Mouse (Mus musculus) bone marrow, adult 2 months (tissue): ENCODE data around the gene Evpl.

Experiments used
- CTCF ChIP-seq: fragments of 200-500 bp; IDR thresholded peaks from 2 replicates; pipeline ENCODE4 v1.5.1; 2011; ENCODE audit warnings: low read length, control low read depth; ENCODE audit not compliant: control insufficient read depth, insufficient read depth
- POLR2A ChIP-seq: fragments of 200-500 bp; IDR thresholded peaks from 2 replicates; pipeline ENCODE4 v1.6.1; 2011; ENCODE audit warnings: low read depth, mild to moderate bottlenecking, control low read depth, low read length, borderline replicate concordance; ENCODE audit not compliant: control insufficient read depth

DNA sequence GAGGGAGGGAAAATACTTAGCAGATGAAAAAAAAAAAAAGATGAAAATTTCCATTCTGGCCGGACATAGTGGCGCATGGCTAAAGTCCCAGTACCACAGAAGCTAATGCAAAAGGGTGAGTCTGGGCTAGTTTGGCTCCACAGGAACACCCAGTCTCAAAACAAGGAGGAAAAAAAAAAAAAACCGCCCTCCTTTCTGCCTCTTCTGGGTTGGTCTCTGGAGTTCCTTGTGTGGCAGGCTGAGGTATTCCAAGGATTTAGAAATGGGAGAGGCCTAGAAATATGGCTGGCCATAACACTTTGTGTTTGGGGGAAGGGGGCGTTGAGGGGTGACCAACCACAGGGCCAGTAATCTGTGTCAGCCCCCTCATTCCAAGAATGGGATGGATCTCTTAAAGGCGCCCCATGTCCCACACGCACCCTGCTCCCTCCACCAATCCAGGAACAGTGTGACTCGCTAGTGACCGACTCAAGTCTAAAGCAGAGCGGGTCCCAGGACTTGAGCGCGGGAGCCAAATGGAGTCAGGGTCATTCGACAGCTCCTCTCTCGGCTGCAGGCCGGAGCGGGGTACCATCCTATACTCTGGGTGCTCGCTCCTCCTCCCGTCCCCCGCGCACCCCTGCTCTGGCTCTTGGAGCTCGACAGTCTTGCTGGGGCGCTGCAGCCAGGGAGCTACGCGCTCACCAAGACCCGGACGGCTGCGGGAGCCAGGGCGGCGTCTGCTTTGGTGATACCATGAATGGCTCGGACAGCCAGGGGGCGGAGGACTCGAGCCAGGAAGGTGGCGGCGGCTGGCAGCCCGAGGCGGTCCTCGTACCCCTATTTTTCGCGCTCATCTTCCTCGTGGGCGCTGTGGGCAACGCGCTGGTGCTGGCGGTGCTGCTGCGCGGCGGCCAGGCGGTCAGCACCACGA lies 43.1 kb upstream of the Evpl start, which contains the start of gene Galr2:
- TF ChIP-seq CTCF: no peak
- TF ChIP-seq POLR2A: no peak
